Mouse (Mus musculus) kidney, embryonic 16.5 days (tissue): Measurements from ENCODE around the gene Gm5108. TPM values are rescaled to one million over a fixed set of nuclear protein-coding genes. Genes with fewer than 3 reads are reported as not detected.

Experiments used
- ATAC-seq: fragments of 200-750 bp; cut with Nextera tagmentation; 2 replicates; pipeline ENCODE4 v1.8.0; 2017; ENCODE audit warnings: moderate TSS enrichment; ENCODE audit not compliant: low FRiP score, low TSS enrichment
- H3K27ac ChIP-seq: fragments of 300-500 bp; sonication (generic); 2 replicates; pipeline ENCODE4 v1.5.1; 2014; ENCODE audit warnings: low read length
- H3K27me3 ChIP-seq: fragments of 300-500 bp; sonication (generic); 2 replicates; pipeline ENCODE4 v1.6.1; 2014; ENCODE audit warnings: low read length, control low read depth, mixed read lengths; ENCODE audit not compliant: insufficient read depth
- H3K36me3 ChIP-seq: fragments of 300-500 bp; sonication (generic); 2 replicates; pipeline ENCODE4 v1.6.1; 2014; ENCODE audit warnings: low read length, control low read depth, mixed read lengths; ENCODE audit not compliant: insufficient read depth
- H3K4me1 ChIP-seq: fragments of 300-500 bp; sonication (generic); 2 replicates; pipeline ENCODE4 v1.6.1; 2014; ENCODE audit warnings: low read length, control low read depth, mixed read lengths; ENCODE audit not compliant: insufficient read depth
- H3K4me2 ChIP-seq: fragments of 300-500 bp; sonication (generic); replicated peaks from 2 replicates; pipeline ENCODE4 v1.6.1; 2014; ENCODE audit warnings: low read depth, low read length
- H3K4me3 ChIP-seq: fragments of 300-500 bp; sonication (generic); 2 replicates; pipeline ENCODE4 v1.5.1; 2014; ENCODE audit warnings: mild to moderate bottlenecking, low read length
- H3K9ac ChIP-seq: fragments of 300-500 bp; sonication (generic); replicated peaks from 2 replicates; pipeline ENCODE4 v1.6.1; 2014; ENCODE audit warnings: low read length
- H3K9me3 ChIP-seq: fragments of 300-500 bp; sonication (generic); 2 replicates; pipeline ENCODE4 v1.6.1; 2016; ENCODE audit warnings: low read length, control low read depth
- WGBS: fragments of 180-500 bp; shearing (Covaris S2); extraction: QIAGEN DNeasy Blood & Tissue Kit; methylation state at CpG from one replicate; pipeline ENCODE4 v1.1.7; 2014; 5-methylcytosine and 5-hydroxymethylcytosine counted together
- polyA plus RNA-seq: library from polyadenylated mRNA; unstranded; fragments of >200 nt; fragmentation: Nextera tagmentation; extraction: Ambion mirVana; gene quantifications from 2 replicates; pipeline ENCODE4 v1.2.1, GENCODE M21; 2015

Gene Gm5108
- polyA plus RNA-seq, 1 experiment from 2014 or later = not detected

DNA sequence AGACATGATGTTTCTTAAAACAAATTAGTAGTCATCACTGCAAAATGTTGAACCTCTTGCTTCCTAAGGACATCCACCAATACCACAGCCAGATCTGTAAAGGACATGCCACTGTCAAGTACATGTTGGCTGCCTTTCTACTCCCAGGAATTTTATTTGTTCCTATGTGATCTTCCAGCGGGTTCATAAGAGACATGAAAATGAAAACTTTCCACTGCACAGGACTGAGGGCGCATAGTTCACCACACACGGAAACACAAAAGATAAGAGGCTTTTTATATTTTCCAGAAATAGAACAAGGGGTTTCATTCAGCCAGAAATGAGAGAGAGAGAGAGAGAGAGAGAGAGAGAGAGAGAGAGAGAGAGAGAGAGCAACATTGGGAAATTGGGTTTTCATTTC lies 70.1 kb downstream of the Gm5108 start:
- no peaks in the 10 kb centered on the region for H3K36me3 ChIP-seq
- WGBS = 64% methylated on average over 3 of the region's 3 CpGs
- no peak overlapping the region for H3K4me2 ChIP-seq
- no peaks in the 10 kb centered on the region for H3K9me3 ChIP-seq
- no peak overlapping the region for H3K9ac ChIP-seq
- H3K27ac ChIP-seq = no peak overlapping the region
- no peak for ATAC-seq
- H3K27me3 ChIP-seq = no peaks in the 10 kb centered on the region
- no peak overlapping the region for H3K4me3 ChIP-seq
- H3K4me1 ChIP-seq = no peaks in the 10 kb centered on the region

DNA sequence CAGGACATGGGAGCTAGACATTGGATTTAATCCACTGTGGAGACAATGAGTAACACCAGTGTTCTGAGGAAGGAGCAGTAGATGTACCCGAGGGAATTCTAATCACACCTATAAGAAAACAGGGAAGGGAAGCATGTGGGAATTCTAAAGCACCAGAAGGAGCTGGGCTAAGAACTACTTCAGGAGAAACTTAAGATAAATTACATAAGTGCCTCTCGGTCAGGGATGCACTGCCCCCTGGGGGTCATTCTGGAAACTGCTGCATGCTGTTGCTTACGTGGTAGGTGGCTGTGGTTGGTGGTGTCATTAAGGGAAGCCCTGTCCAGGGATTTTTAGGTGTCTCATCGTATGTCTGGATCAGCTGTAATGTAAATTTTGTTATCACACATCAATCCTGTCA lies 71.1 kb downstream of the Gm5108 start:
- H3K4me3 ChIP-seq = no peak overlapping the region
- no peaks in the 10 kb centered on the region for H3K4me1 ChIP-seq
- no peaks in the 10 kb centered on the region for H3K36me3 ChIP-seq
- 15% methylated on average over 4 of the region's 4 CpGs for WGBS
- 0 out of 2 replicates have a peak, but pooled peaks have one; percentile 27 for ATAC-seq
- H3K27me3 ChIP-seq = no peaks in the 10 kb centered on the region
- H3K4me2 ChIP-seq = no peak overlapping the region
- no peak overlapping the region for H3K9ac ChIP-seq
- H3K9me3 ChIP-seq = no peaks in the 10 kb centered on the region
- H3K27ac ChIP-seq = no peak overlapping the region

DNA sequence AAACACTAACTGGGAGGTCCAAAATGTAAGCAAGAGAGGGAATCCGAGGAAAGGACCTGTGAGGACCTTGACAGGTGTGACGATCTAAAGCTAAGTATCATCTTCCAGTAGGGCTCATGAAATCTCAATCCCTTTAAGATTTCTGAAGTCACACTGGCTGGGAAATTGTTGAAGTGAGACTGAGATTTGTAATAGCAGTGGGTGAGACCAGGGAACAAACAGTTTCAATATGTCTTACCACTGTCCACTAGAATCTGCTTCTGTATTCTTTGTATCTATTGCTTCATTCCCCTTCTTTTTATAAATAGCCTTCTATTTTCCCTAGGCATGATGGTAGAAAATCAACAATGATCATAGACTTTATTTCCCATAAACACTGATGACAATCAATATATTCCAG lies 79.4 kb downstream of the Gm5108 start:
- no peaks in the 10 kb centered on the region for H3K9me3 ChIP-seq
- H3K4me3 ChIP-seq = no peak overlapping the region
- no peaks in the 10 kb centered on the region for H3K27me3 ChIP-seq
- WGBS = 56% methylated on average over 2 of the region's 2 CpGs
- no peak overlapping the region for H3K9ac ChIP-seq
- no peaks in the 10 kb centered on the region for H3K4me1 ChIP-seq
- H3K36me3 ChIP-seq = no peaks in the 10 kb centered on the region
- no peak overlapping the region for H3K27ac ChIP-seq
- no peak overlapping the region for H3K4me2 ChIP-seq
- ATAC-seq = no peak

Other genes starting within 250 kb of the Gm5108 start
- 10.7 and 12.1 TPM in 2 replicates for gene Atp8a1, start 94.2 kb upstream of the Gm5108 start, polyA plus RNA-seq
- gene Gm21905, start 4.8 kb downstream of the Gm5108 start, polyA plus RNA-seq = not detected in 2 replicates
- not detected in 2 replicates for gene Grxcr1, start 90.2 kb downstream of the Gm5108 start, polyA plus RNA-seq